Mouse (Mus musculus) spleen, postnatal 14 days (tissue): ENCODE data around the gene Cox5a.

Experiments
- DNase-seq, 2 experiments: peaks; one replicate each; pipeline ENCODE4 v3.0.0; 2021 to 2022; ENCODE audit warnings: low spot score in 2 of 2

Cox5a gene

DNA sequence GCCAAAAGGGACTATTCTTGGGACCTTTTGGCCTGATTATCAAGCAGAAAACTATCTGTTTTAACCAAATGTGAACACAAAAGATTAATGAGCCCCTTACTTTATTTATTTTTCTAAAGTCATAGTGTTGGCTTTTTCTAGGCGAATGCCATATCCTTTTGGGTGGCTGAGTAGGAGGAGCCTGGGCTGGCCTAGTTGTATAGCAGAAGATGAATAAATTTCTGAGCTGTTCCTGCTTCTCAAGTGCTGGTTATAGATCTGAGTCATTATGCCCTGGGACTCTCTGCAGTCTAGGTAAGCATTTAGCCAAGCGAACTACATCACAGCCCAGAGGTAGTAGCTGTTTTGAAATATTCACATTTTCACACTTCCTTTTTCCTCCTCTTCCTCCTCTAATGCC, 4.4 kb downstream of the Cox5a start:
- no peak for DNase-seq

DNA sequence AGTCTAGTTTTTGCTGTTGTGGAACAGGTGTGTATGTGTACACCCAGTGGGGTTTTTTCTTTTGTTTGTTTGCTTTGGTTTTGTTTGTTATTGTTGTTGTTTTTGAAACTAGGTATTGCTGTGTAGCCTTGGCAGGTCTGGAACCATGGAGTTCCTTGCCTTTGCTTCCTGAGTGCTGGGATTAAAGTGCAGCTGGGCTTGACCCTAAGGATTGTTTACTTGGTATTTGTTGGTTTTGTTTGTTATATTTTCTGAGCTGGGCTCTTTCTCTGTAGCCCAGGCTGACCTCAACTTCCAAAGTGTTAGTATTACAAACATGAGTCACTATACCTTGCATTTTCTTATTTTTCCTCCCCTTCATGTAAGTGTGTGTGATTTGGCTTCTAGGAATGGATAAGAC, 5.4 kb downstream of the Cox5a start:
- no peak for DNase-seq

DNA sequence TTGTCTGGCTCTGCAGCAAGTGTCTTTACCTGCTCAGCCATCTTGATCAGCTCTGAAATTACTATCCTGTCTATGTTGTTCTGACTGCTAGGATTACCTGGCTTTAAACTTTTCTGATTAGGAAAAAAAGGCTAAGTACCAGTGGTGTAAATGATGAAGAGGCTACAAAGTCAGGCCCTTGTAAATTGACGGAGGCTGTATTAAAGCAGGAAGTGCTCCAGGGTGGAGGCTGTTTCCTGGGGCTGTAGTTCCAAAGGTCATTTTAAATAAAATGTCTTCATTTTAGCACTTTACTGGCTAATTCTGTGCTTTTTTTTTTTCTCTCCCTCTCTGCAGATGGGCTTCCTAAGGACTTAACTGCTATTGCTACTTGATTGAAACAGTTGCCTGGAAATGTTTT, 10.9 kb downstream of the Cox5a start:
- DNase-seq, result no peak

DNA sequence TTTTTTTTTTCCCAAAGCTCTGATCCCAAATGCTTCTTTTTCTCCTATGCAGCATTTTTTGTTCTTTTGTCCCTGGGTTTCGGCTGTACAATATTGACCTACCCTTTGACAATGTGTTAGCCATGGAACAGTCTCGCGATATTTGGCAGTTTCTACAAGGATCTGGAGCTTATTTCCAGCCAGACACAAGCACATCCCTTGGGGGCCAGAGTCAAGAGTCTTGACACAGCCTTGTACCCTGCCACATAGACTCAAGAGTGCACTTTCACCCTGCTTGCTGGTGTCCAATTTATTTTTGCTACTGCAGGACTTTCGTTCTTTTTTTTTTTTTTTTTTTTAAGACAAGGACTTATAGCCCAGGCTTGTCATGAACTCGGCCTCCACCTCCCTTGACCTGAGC, 15.3 kb downstream of the Cox5a start:
- no peak for DNase-seq

DNA sequence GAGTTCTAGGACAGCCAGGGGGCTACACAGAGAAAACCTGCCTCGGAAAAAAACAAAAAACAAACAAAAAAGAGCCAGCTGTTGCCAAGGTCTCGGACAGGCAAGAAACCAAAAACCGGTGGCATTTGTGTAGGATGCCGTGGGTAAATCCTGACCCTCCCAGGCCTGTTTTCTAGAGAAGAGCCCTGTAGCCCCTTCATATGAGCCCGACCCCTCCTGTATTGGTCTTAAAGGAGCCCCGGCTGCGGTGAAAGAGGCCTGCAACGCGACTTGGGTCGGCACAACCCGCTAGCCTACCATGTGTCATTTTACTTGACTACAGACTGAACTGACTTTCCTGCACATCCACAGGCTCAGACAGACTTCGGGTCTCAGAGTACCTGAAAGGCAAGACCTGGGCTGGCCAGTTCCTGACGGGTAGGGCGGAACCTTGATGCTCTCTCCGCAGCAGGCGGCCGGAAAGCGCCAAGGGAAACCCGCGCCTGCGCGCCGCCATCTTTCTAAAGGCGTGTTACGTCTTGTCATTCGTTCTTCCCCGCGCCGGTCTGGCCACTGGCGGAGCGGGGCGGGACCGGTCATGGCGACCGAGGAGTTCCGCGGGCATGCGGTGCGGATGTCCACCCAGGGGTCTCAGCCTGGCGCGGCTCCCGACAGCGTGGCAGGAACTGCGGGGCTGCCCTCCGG, 16.1 kb downstream of the Cox5a start, which contains the start of gene Fam219b:
Fam219b (plus strand) TSS at position 485 of the 684 bp plus-strand sequence.
- DNase-seq, result peak; percentile 80 to 87

DNA sequence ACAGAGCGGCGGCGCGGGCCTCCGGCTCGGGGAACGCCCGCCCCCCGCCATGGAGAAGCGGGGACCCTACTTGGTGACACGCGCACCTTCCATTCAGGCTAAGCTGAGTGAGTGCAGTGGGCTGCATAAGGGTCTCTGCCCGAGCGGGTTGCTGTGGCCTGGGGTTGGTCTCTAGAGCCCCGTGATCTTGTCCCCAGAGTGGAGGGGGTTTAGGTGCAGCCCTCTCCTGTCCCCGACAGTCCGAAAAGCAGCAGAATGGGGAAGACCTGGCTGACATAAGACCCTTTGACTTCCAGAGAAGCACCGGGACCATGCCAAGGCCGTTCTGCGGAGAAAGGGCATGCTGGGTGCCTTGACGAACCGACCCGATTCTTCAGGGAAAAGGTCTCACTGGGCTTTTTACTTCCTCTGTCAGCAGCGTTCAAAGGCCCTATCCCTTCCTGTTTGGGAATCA, 16.7 kb downstream of the Cox5a start:
- no peak for DNase-seq

DNA sequence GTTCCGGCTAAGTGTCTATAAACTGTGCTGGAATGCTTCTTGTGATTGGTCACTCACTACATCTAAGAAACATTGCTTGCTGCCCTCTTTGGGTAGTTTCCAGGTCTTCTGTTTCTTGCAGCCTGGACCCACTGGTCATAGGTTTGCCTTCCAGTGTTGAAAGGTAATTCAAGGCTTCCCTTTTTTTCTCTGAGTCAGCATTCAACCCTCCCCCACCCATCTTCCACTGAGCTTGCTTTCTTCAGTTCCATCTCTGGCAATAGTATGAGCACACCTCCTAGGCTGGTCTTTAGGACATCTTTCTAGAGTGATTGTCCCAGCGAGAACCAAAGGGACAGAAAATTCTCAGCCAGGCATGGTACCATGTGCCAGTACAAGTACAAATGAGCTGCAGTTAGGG, 18.5 kb downstream of the Cox5a start:
- no peak for DNase-seq

DNA sequence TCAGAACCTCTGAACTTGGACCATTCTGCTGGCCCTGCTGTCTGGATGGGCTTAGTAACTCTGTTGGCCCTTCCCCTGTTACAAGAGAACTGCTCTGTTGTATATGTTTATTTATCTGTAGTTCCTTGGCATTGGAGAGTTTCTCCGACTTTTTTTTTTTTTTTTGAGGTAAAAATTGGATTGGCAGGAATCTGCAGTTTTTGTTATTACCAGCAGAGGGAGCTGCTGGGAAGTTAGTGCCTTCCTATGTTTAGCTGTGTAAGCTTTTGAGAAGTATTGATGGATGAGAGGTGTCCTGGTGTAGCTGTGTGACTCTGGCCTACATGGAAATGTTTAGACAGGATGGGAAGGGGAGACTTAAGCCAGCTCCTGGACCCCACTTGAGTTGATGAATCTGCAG, 20.2 kb downstream of the Cox5a start:
- peak in 1 of 2 experiments; percentile 31 for DNase-seq

DNA sequence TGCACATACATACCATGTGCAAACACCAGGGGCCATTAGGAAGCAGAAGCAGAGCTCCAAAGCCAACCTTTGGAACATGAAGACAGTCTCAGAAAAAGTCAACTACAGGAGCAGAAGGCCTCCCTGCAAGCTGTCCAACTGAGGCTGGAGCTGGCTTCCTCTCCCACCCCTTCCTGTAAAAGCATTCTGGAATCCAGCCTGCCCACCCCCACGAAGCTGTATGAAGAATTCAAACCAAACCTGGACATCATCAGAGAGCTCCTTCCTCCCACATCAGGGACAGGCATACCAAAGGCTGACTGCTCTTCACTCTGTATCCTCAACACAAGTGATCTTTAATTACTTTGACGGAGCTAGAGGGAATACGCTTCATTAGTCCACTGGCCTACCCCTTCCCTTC, 22.9 kb downstream of the Cox5a start:
- DNase-seq, result no peak

DNA sequence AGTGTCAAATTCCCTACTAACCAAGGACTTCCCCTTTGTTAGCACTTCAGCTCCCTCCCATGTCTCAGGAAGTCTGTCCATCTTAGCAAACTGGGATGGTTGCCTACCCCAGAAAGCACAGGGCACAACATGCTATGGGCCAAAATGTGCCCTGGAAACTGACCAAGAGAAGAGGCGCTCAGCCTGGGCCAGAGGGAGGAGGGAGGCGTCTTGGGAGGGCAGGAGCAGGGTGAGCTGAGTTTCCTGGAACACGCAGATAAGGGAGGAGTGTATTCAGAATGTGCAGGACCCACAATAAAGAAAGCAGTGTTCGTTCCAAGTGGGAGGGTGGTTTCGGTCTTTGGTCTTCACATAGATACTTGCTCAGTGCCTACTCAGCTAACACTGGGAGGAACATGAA, 26.2 kb downstream of the Cox5a start:
- no peak for DNase-seq

DNA sequence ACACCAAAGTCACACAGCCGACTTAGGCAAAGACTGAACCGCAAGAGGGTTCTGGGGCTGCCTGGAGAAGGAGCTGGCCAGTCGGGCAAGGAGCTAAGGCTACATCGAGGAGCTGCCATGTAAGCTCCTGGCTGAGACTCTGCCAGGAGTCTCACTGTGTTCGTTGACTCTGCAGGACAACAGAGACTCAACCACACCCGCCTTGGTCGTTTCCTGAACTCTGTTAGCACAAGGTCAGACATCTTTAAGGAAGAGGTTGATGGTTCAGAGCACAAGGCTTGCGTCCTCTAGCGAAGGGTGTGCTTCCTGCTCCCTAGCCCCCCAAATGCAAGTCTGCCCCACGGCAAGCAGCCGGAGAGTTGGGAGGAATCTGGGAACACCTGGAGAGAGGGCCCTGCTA, 26.8 kb downstream of the Cox5a start:
- DNase-seq, result no peak

DNA sequence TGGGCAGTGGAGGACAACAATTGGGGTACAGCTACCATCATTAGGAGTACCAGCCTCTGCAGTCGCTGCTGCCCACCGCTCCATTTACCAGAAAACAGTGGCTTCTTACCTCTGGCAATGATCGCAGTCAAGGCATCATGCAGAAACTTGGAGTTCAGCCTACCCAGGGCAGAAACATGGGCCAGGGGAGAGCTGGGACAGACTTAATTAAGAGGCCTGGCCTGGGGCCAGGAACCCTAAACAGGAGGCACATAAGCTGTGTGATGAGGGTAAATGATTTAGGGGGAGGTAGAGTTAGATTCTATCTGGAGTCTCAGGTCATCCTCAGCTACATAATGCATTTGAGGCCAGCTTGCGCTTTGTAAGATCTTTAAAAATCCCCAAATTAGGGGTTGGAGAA, 28.1 kb downstream of the Cox5a start:
- DNase-seq, result no peak

DNA sequence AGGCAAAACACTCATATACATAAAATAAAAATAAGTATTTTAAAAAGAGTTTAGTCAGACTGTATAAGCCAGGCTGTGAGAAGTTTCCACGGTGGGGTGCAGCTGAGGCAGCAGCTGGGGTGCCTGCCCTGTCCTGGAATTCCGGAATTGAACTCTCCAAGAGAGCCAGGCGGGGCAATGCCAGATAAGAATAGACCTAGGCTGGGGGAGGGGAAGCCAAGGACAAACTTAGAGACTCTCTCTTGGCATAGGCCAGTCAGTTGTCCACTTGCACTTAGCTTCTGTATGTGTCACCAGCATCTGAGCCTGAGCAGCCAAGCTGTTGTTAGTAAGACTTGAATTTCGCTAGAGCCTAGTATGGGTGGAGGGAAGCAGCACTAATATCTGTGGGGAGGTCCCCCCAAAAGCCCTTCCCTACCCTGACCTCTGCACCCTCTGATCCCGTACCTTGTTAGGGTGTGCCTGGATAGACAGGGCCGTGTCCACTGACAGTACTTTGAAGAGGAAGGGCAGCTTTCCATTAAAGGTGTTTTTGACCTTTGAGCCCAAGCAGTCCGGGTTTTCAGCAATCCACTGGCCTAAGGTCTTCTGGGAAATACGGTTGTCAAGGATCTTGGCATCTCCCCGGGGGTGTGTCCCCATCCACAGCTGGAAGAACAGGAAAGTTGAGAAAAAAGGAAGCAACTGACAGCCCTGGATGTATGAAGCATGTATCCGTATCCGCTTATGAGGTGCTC, 29.2 kb downstream of the Cox5a start:
- no peak for DNase-seq

DNA sequence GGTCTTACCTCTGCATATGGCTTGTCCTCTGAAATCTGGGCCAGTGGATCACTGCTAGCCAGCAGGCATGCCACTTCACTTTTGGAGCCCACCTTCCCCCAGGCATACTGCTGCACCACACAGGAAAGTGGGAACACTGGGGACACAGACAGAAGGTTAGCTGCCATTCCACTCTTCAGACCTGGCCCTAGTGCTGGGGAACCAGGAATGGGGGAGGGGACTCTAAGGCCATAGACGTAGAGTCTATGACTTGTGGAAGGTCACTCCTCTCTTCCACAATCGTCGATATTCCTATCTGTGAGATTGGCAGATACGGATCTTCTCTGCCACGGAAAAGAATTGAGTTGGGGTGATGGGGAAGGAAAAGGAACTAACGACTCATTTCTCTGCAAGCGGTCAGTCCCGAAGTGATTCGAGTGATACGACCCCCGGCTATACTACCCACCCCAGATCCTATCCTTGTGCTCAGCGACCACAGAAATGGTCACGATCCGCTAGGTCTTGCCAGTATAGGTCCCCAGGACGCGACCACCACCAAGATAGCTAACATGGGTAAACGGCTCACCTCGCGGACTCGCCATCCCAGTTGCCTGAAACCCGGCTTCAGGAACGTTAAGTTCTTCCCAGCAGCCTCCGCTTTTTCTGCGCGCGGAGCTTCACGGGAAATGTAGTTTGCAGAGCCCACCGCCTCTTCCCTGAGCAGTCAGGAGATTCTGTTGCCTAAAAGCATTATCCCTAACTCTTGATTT, 31.2 kb downstream of the Cox5a start, which contains the start of gene Mpi:
Mpi (minus strand) TSS at position 625 of the 749 bp plus-strand sequence.
- DNase-seq, result peak in 1 of 2 experiments; percentile 42

DNA sequence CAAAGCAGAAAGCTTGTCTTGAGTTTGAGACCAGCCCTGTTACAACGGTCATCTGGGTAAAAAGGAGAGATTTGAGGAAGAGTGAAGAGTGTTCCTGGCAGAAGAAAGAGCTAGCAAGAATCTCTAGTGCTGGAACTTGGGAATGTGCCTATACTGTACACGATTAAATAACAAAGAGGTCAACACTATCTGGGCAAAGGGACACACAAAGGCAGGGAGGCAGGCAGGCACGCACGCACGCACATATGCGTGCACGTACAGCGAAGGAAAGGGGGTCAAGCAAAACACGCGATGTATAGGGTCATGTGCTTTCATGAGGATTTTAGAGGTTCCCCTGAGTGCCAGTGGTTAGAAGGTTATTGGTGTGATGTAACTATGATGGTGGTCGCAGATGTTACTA, 32.0 kb downstream of the Cox5a start:
- no peak for DNase-seq

DNA sequence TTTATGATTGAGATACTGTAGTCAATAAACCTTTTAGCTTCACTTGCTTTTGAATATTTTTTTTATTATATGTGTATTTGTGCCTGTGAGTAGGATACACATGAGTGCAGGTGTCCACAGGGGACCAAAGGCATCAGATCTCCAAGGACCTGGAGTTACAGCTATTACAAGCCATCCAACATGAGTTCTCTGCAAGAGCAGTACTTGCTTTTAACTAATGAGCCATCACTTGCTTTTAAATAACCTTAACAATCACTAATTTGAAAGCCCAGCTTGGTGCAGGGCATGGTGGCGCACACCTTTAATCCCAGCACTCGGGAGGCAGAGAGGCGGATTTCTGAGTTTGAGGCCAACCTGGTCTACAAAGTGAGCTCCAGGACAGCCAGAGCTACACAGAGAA, 33.7 kb downstream of the Cox5a start:
- DNase-seq, result no peak

DNA sequence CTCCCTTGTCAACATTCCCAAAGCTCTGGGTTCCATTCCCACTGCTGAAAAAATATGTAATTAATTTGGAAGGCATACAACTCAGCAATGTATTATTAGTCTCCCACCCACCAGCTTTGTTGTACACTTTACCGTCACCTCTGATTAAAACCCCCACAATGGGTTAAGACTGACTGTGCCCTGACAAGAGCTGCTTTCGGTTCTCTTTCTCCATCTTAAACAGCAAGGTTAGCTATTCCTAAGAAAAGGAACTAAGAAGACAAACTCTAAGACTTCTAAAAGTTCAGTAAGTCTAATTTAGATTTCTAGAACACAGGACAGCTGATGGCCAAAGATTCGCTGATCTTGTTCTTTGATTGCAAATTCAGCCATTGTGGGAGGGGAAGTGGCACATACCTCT, 36.1 kb downstream of the Cox5a start:
- no peak for DNase-seq

DNA sequence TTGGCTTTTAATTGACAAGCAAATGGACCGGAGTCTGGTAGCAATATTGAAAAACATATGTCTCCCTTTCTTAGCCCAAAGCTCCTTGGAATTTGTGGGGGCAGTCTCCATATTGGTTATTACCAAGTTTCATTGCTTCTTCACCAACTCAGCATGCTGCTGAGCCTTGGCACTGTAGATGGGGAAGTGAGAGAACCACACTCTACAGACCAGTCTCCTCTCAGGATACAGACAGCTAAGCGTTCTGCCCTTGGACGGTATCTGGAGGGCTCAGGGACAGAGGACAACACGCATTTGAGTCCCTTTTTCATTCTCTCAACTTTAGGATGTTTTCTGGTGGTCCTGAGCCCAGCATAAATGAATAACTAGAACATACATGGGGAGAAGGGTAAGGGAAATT, 37.6 kb downstream of the Cox5a start:
- DNase-seq, result no peak

DNA sequence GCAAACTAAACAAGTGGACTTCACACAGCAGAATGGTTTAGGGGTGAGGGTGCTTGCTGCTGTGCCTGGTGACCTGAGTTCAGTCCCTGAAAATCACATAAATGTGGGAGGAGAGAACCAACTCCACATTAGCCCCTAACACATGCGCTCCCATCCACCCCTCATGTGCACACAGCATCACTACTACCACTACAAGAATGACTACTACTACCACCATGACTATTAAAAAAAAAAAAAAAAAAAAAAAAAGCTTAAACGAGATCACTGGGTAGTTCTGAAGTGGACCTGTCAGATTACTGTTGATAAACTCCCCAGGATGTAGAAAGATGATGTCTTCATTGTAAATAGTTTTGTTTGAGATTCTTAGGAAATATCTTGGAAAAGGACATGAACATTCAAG, 38.5 kb downstream of the Cox5a start:
- DNase-seq, result no peak

DNA sequence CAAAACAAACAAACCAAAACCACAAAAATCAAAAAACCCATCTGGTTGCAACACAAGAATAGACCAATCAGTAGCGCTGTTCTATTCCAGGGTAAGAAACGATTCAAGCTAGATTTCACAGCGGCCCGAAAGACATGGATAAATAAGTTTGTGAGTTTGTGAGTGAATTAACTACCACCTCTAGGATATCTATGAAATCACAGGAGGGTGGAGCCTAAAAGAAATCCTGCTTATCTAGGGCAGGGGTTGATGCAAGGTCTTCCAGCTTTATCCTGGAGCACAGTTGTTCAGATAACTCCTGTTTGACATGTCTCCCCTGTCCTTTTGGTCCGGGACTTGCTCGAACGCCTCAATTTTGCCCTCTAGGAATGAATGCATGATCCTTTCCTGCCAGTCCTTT, 39.2 kb downstream of the Cox5a start:
- no peak for DNase-seq

DNA sequence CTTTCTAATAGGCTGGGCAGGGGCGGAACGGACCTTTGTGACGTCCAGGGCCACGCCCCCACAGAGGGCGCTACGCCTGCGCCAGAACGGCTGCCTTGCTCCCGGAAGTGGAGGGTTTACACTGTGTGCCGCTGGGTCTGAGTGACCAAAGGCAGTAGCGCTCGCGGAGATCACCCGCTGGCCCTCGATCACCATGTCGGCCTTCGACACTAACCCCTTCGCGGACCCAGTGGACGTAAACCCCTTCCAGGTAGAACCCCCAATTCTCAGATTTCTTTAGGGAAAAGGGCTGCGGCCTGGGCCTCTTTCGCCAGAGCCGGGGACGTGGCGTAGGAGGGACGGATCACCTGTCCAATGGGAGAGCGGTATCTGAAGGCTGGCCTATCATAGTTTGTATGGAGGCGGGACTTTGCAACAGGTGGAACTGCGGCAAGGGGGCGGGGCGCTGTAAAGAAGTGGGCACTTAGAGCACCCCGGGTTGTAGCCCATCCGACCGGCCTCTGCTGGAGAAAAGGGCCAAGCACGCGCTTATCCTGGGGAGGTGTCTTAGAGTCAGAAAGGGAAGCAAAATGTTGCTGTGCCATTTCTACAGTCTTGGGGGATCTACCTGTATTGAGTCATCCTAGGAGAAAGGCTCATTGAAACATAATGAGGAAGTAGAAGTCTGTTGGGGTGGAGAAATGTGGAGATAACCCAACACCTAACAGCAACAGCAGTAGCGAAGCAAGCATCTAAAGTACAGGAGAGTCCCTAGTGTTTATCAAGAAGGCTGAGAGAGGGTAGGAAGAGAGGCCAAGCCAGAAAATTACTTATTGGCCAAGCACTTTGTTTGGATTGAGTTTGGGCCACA, 40.0 kb downstream of the Cox5a start, which contains the start of gene Scamp2:
Scamp2 (plus strand) TSS at position 83 of the 850 bp plus-strand sequence.
- peak; percentile 82 to 86 for DNase-seq

DNA sequence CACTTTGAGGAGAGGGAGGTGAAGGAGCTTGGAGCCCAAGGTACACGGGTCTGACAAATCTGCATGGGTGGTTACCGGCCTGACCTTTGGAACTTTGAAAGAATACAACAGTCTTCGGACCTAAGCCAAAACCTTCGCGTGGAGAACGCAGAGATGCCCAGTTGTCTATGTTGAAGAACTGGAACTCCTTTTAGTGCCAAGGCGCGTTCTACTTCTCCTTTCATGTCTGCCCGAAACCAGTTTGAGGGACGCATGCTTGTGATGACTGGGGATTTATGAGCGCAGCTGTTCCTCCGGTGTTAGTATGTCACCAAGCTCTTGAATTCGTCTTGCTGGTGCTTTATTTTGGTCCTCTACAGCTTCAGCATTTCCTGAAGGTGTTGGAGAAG, 40.6 kb downstream of the Cox5a start:
- peak in 1 of 2 experiments; percentile 26 for DNase-seq
